Mouse (Mus musculus): Measurements from ENCODE around the gene Atp6v1fnb.
A peak's percentile ranks its signal among the peaks of the same experiment; 100 is the strongest.

Gene Atp6v1fnb

GRCm38 (mm10) chr6:29471137-29471536, at the start of gene Atp6v1fnb:
Gene Atp6v1fnb, plus strand, starts transcription at chr6:29471437.
- no peak for DNase-seq (ENCODE audit: low spot score)

DNA sequence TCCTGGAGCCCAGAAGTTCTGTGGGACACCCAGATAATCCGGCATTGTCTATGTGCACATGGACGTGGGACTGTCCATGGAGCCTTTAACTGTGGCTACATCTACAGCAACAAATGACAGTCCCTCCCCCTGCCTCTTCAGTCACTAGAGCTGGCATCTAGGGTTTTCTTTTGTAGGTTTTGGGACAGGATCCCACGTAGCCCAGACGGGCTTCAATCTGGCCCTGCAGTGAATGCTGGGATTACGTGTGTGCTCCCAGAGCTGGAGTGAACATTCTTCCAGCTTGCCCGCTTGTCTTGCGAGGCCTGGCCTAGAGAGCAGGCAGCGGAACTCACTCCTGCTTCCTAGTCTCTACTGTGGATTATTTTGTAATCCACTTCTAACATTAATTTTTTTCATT, 46.1 kb upstream of the Atp6v1fnb start:
- DNase-seq (ENCODE audit: low spot score), result no peak

DNA sequence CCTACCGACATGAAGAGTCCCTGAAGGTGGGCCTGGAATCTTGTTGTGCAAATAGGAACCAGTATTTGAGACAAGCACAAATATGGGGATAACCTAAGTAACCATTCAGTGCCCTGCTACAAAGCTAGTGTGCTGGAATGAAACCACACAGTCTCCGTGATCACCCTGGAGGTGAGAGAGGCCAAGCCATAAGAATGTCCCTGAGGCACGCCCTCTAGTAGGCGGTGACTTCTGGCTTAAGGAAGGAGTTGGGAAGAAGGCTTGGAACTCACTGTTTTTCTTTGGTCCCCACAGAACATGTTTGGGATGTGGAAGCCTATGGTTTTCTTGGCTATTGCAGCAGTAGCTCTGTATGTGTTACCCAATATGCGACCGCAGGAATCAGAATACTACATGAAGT, 44.9 kb upstream of the Atp6v1fnb start:
- DNase-seq (ENCODE audit: low spot score), result no peak

DNA sequence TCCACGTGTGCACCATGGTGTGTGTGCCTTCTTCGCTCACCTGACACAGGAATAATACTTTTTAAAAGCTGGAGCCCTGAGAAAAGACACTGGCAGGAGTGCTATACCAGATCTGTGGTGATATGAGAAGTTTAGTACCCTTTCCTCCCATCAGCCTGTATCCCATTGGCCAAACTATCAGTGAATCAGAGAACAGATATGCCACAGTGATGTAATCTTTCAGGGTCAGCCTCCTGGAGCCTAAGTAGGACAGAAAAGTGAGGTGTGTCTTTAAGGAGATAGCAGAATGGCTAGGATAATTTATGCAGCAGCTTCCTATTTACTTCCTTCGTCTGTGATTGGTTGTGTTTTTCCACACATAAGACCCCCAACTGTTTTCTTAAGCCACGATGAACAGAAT, 43.1 kb upstream of the Atp6v1fnb start:
- DNase-seq (ENCODE audit: low spot score), result no peak

GRCm38 (mm10) chr6:29430681-29431420, 40.4 kb upstream of the Atp6v1fnb start:
- no peak for DNase-seq (ENCODE audit: low spot score)

GRCm38 (mm10) chr6:29431473-29431872, 39.8 kb upstream of the Atp6v1fnb start:
- no peak for DNase-seq (ENCODE audit: low spot score)

- DNase-seq (ENCODE audit: low spot score), result no peak
Observed at GRCm38 (mm10) chr6:29432156-29432555, 39.1 kb upstream of the Atp6v1fnb start.

DNA sequence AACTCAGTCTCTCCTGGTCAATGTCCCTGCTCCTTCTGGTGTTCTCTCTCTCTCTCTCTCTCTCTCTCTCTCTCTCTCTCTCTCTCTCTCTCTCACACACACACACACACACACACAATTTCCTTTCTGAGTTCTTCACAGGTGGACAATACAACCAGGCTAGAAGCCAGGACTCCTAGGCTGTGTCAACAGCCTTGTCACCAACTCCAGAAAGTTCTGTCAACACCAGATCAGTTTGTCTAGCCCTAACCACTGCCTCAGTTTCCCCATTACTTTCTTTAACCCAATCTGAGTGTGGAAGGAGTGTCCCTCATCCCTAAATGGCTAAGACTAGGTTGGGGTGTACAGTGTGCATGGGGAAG, 38.6 kb upstream of the Atp6v1fnb start:
- DNase-seq (ENCODE audit: low spot score), result no peak

- DNase-seq (ENCODE audit: low spot score), result no peak
Observed at GRCm38 (mm10) chr6:29433038-29433803, 38.0 kb upstream of the Atp6v1fnb start, which contains the start of gene Flnc. Gene Flnc, plus strand, starts transcription at chr6:29433256.

- DNase-seq (ENCODE audit: low spot score), result no peak
Observed at GRCm38 (mm10) chr6:29433804-29434795, 37.1 kb upstream of the Atp6v1fnb start.

DNA sequence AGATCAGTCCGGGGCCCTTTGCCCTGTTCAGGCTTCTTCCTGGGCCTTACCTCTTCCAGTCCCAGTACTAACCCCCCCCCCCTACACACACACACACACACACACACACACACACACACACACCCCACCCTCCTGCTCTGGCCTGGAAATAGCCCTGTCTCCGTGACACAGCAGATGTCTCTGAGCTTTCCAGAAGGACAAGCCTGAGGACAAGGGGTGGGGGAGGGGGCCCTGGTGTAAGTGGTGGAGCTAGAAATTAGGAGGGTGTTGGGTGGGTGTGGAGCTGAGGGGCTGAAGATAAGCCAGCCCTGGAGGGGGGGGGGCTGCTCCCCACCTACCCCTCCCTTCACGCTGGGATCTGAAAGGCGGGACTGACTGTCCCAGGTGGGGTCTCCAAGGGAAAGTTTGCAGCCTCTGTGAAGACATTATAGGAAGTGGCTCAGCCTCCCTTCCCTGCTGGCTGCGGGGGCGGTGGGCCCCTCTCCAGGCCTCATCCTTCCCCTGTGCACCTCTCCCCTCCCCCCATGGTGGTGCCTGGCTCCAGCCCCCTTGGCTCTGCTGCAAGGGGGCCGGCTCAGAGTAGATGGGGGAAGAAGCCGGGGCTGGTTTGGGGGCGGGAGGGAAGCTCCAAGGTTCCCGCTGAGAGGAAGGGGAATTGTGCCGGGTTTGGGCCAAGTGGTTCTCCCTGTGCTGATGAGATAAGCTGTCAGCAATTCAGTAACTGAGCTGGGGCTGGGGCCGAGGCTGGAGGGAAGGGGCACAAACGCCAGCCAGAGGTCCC, 36.1 kb upstream of the Atp6v1fnb start:
- DNase-seq (ENCODE audit: low spot score), result no peak

- no peak for DNase-seq (ENCODE audit: low spot score)
Observed at GRCm38 (mm10) chr6:29435940-29436451, 35.2 kb upstream of the Atp6v1fnb start.

DNA sequence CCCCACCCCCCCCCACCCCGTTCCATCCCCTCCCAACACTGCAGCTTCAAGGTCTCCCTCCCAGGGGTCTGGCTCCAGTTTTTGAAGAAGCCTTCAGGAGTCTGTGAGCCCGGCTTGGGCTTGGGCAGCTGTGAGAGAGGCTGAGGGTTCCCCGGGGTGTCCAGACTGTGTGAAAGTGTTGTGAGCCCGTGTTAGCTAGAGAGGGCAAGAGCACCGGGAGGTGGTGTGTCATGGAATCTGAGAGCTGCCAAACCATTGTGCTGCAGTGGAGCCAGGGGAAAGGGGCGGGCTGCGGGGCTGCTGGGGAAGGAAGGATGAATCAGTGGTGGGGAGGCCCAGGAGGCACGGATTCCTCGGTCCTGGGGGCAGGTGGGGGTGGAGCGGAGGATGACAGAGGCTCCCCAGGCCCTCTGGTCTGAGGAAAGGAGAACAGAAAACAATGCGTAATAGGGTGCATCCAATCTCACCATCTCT, 34.7 kb upstream of the Atp6v1fnb start:
- DNase-seq (ENCODE audit: low spot score), result no peak

DNA sequence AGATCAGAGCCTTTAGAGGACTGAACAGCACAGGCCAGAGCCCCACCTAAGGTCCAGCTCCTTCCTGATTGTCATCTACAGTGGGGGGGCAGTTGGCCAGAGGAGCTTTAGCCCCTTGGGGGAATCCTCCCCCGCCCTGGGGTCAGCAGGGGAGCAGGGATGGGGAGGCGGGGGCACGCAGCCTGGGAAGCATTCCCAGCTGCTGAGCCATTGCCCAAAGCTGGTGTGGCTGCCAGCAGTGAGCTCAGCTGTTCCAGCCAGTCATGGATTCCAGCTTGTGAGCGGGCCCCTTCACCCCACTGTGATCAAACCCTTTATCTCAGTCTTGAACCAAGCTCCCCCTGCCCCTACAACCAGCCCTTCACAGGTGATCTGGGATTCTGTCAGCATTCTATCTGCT, 32.0 kb upstream of the Atp6v1fnb start:
- DNase-seq (ENCODE audit: low spot score), result no peak

GRCm38 (mm10) chr6:29439789-29440188, 31.4 kb upstream of the Atp6v1fnb start:
- DNase-seq (ENCODE audit: low spot score), result no peak

DNA sequence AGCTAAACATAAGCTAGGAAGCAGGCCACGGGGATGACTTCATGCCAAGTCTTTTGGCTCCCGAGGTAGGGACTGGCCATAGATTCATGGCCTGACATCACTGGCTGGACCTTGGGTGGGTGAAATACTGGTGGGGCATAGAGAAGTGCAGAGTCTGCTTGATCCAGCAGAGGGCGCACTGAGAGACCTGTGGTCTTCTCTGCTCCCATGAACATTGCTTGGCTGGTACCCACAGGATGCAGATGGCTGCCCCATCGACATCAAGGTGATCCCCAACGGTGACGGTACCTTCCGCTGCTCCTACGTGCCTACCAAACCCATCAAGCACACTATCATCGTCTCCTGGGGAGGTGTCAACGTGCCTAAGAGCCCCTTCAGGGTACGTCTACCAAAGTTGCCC, 26.5 kb upstream of the Atp6v1fnb start:
- peak; percentile 19 for DNase-seq (ENCODE audit: low spot score)

- DNase-seq (ENCODE audit: low spot score), result no peak
Observed at GRCm38 (mm10) chr6:29445354-29445753, 25.9 kb upstream of the Atp6v1fnb start.

GRCm38 (mm10) chr6:29449858-29450257, 21.4 kb upstream of the Atp6v1fnb start:
- no peak for DNase-seq (ENCODE audit: low spot score)

- DNase-seq (ENCODE audit: low spot score), result no peak
Observed at GRCm38 (mm10) chr6:29450667-29451066, 20.6 kb upstream of the Atp6v1fnb start.

DNA sequence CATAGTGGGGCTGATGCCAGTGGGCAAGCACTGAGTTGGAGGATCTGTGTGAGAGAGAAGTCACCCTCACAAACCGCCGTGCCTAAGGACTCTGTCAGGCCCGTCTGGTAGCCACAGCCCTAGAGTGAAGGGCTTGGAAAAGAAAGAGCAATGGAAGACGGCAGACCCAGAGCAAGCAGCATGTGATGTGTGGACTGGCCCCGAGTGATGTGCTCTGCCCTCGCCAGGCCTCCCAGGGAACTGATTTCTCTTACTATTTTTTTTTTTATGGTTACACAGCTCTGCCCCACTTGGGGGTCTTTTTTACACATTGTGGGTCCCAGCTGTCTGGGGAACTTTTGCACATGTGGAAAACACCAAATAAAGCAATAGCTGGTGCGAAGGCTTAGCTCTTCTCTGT, 9.7 kb upstream of the Atp6v1fnb start:
- DNase-seq (ENCODE audit: low spot score), result no peak

DNA sequence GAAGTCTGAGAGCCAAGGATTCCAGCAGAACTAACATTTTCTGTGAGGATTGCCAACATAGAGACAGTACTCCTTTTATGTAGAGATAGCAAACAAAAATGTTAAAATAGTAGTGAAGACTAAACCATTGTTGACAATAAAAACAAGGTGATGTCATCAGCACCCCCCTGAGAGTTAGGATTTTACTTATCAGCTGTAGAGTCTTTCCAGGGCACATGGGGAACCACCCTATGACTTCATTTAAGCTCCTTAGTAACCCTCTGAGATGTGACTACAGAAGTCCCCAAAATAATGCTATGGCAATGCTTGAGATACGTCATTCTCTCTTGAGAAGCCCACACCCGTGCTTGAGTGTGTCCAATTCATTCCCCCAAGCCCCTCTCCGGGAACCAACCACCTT, 7.8 kb upstream of the Atp6v1fnb start:
- no peak for DNase-seq (ENCODE audit: low spot score)

Measured in T-cell, adult 2 months (primary cell).